Mouse (Mus musculus) erythroblast, adult 5-6 weeks (primary cell): Measurements from ENCODE around the gene D10Wsu102e. TPM values are rescaled to one million over a fixed set of nuclear protein-coding genes. Genes with fewer than 3 reads are reported as not detected.

Experiments used
- ATAC-seq: replicated peaks from 2 replicates; pipeline ENCODE4 v1.8.0; 2016; ENCODE audit warnings: moderate number of reproducible peaks, mild to moderate bottlenecking, moderate TSS enrichment, inconsistent platforms; ENCODE audit not compliant: poor library complexity, low FRiP score, severe bottlenecking
- total RNA-seq, 2 experiments: library from RNA; stranded (forward) in 1 of 2; stranded (reverse) in 1 of 2; fragments of 150-400 nt in 1 of 2; fragments of 200-764, 138-1000 nt in 1 of 2; gene quantifications; 2 replicates each; pipeline versions ENCODE4 v1.2.3 to v1.2.4; 2015 to 2017; ENCODE audit warnings: low replicate concordance in 2 of 2

The D10Wsu102e gene
- total RNA-seq (2015; ENCODE audit: low replicate concordance) (0.19 and 0.21 TPM in 2 replicates), total RNA-seq (2017; ENCODE audit: low replicate concordance) (0.14 and 0.26 TPM in 2 replicates)

DNA sequence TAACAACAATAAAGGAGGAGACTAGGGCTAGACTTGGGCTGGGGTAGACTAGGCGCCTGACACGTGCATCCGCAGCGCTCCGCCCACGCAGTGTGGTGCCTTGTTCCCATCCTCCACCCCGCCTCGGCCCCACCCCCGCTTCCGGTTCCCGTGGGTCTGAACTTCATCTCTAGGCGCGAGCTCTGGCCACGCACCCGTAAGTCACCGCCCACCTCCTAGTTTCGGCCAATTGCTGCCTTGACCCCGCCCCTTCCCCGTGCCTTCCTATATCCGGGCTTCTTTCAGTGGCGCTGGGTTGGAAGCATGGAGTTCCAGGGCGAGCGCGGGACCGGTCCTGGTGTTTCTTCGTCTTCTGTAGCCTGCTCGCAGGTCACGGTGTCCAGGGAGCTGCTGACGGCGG, at the start of gene D10Wsu102e:
Gene D10Wsu102e (plus strand): TSS at position 266 of the 400 bp plus-strand sequence.
- peak; percentile 99 for ATAC-seq

DNA sequence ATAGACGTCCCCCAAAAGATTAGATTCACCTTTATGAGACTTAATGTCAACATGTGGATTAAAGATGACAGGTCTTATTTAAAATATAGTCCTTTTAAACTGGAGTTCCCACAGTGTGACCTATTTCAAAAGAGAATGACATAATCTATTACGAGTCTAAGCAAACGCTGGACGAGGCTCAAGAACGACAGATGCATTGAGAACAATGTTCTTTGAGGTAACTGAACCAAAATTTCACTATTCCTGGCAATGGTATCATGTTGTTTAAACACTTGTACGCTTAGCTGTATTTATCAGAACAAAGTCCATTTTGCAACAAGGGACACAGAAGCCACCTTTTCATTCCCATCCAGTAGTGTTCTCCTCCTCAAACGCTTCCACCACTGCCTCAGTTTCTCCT, 49.7 kb upstream of the D10Wsu102e start:
- no peak for ATAC-seq

DNA sequence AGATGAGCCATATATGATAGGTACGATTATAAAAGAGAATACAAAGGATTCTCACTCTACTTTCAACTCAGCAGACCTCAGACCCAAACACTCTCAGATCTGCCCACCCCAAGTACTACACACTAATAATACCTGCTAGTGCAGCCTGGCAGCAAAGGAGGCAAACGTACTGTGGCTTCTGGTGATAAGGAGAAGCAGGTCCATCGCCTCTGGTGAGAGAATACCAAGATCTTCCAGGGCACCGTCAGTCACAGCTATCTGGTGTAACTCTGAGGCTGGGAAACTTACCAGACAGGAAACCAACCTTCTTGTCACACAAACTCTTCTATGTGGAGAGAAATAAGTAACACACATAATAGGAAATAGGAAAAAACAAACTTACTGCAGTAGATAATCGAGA, 47.0 kb upstream of the D10Wsu102e start:
- no peak for ATAC-seq

DNA sequence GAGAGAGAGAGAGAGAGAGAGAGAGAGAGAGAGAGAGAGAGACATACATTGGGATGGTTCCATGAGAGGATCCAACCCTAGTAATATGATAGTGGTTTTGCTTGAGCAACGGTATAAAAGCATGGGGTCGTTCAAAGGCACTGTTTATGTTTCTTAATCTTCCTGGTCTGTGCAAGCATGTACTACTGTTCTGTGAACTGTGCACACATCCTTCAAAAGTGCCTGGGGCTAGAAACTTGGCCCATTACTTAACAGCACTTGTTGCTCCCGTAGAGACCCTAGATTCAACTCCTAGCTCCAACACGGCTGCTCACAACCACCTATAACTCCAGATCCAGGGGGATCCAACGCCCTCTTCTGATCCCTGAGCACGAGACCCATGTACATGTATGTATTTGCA, 39.6 kb upstream of the D10Wsu102e start:
- no peak for ATAC-seq

DNA sequence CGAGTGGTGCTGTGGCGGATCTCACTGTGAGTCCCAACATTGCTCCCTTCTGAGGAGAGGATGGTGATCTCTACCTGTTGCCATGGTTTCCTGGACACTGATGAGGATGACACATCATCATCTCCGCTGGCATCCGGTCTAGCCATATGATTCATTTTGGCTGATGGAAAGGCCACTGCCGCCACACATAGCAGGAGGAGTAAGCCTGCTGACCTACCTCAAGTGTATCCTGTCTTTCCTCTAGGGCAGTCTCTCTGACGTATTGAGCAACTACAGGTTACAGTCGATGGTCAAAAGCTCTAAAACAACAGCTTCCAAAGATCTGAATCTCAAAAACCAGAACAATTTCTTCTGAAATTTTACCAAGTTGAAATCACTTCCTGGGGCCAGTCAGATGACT, 39.2 kb upstream of the D10Wsu102e start:
- no peak for ATAC-seq

DNA sequence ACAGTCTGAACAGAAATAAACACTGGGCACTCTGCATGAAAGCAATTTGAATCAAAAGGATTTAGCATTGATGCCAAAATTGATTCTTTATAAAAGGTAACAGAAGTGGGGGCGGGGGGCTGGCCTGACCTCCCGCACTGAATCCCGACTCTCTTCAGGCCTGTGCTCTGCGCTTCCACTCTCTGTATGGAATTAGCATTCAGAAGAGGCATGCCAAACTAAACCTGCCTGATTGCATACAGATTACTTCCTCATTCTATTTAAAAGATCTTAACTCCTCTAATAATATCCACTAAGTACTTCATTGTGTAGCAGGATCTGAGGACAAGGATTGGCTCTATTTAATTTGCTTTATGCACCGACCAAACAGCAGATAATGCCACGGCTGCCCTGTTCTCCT, 38.5 kb upstream of the D10Wsu102e start:
- no peak for ATAC-seq

DNA sequence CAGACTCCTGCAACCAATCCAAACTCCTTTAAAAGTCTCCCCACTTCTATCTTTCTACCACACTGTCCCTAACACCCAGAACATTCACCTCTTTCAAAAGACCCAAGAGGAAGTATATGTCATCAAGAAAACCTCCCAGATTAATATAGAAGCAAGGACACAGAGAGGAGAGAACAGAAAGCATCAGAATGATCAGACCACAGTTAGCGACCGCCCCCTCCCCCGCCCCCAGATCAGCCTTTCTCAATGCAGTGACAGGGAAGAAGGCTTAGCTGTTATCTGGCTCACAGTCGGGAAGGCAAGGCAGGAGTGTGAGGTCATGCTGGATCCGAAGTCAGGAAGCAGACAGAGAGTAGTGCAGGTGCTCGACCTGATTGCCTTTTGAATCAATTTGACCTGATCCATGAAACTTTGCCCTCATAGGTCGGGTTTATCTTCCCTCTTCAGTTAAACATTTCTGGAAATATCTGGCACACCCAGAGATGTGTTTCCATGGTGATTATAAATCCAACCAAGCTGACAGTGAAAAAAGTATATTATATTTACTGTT, 37.4 kb upstream of the D10Wsu102e start:
- no peak for ATAC-seq

DNA sequence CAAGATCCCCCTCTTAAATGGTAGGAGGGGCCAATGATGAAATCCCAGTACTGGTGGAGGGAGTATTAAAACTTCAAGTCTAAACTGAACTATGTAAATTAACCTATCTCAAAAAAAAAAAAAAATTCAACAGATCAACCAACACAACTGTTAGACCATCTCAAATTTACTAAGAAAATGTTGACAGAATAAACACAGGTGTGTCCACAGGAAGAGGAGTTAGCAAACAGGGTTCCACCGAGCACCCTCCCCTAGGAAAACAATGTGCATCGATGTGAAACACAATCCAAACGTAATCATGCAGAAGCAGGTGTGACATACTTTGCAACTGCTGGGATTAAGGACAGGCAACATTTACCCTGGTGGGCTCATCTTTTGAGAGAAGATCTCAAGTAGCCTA, 35.1 kb upstream of the D10Wsu102e start:
- no peak for ATAC-seq

DNA sequence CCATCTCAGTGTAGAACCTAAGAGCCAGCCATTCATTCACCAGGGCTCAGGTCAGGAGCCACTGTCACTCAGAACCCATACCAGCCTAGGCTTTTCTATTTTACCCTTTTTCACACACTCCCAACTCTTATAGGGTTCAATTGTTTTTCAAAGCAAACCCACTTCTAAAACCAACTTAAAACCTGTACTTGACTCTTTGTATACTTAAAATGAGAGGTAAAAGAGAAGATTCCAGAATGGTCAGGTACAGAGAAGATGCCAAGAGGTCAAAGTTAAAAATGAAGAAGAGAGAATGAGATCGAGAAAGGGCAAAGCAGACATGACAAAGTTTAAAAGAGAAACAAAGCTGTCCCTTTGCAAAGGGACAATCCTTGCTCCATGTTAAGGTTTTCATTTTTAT, 34.1 kb upstream of the D10Wsu102e start:
- ATAC-seq = no peak

DNA sequence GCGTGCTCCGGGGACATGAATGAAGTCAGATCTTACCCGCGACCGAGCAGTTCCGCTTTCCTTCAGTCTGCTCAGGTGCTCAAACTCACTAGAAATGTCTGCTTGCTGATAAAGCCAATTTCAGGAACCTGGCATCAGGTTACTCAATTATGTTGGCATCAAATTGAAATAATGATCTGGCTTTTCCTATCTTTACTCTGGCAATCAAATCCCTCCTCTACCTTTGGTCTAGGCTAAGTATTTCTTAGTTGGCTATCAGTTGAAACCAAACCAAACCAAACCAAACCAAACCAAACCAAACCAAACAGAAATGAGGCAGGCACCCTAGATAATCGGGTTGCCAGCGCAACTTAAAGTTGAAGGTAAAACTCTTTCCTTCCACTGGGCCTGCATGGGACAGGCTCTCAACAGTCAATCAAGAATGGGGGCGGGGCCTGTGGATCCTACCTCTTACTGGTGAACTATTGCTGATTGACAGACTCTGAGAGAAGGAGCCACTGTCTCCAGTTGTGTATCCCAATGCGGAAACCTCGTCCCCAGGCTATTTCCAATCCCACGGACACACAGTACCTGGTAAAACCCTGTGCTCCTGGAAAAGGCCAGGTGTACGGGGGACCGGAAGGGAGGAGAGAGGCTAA, 33.3 kb upstream of the D10Wsu102e start:
- no peak for ATAC-seq

DNA sequence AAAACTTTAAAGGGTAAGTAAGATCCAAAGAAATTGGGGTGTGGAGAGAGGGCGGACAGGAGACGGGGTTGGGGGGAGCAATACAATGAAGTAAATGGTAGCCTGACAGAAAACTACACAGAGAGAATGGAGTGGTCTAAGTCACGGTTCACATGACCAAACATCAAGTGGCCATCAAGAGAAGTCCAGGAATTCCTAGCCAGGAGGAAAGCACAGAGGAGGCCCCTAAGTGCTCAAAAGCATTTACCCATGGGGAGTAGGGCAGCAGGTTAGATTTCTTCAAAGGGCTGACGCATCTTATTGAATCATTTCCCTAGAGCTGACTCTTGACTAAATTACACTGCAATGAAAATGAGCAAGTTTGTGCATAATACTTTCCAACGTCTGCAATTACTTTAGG, 31.2 kb upstream of the D10Wsu102e start:
- ATAC-seq = no peak

DNA sequence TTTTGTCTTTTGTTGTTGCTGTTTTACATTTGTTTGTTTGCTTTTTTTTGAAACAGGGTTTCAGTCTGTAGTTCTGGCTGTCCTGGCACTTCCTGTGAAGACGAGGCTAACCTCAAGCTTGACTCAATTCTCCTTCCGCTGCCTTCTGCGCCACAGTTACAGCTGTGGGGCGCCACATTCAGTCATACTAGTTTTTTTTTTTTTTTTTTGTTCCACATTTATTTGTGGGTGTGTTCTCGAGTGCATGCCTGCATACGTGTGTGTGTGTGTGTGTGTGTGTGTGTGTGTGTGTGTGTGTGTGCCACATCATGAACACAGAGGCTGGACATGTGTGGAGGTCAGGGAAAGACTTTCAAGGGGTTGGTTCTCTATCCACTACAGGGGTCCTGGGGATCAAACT, 29.7 kb upstream of the D10Wsu102e start:
- ATAC-seq = no peak

DNA sequence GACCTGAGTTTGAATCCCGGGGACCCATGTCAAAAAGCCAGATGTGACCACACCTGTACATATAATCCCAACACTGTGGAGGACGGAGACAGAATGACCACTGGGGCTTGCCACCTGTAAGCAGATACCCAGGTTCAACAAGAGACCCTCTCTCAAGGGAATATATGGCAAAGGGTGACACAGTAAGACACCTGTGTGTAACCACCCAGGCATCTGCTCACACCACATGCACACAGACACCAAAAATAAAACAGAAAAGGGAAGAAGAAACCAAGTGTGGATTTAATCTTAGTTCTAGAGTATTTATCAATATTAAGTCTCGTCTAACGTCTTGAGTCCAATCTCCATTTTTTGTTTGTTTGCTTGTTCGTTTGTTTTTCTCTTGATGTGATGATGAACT, 28.2 kb upstream of the D10Wsu102e start:
- ATAC-seq = no peak

DNA sequence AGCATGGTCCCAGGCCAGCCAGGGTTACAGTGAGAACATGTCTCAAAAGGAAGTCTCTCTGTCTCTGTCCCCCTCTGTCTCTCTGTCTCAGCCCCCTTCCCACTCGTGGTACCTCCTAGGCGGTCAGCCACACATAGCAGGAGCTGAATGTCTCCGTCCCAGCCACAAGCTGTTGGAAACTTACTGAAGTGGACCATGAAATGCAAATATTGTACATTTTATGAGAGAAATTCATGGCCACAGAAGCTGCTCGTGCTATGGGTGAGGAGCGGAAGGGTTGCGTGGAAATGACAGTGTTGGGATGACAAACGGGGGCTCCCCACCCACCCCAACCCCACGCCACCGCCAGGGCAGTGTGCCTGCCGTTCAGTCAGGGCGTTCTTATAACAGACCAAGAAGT, 27.4 kb upstream of the D10Wsu102e start:
- no peak for ATAC-seq

DNA sequence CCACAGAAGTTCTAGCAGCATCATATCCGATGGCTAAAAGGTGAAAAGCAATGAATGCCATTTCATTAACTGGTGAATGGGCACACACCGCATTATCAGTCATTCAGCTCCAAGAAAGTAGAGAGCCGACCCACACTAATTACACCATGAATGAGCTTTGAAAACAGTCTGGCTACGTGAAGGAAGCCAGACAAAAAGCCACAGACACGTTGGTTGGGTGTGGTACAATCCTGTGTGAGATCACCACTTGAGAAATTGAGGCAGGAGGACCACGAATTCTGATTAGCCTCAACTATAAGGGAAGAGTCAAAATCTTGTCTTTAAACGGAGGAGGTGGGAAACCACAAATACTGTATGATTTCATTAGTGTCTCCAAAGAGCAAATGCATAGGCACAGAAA, 23.7 kb upstream of the D10Wsu102e start:
- no peak for ATAC-seq

DNA sequence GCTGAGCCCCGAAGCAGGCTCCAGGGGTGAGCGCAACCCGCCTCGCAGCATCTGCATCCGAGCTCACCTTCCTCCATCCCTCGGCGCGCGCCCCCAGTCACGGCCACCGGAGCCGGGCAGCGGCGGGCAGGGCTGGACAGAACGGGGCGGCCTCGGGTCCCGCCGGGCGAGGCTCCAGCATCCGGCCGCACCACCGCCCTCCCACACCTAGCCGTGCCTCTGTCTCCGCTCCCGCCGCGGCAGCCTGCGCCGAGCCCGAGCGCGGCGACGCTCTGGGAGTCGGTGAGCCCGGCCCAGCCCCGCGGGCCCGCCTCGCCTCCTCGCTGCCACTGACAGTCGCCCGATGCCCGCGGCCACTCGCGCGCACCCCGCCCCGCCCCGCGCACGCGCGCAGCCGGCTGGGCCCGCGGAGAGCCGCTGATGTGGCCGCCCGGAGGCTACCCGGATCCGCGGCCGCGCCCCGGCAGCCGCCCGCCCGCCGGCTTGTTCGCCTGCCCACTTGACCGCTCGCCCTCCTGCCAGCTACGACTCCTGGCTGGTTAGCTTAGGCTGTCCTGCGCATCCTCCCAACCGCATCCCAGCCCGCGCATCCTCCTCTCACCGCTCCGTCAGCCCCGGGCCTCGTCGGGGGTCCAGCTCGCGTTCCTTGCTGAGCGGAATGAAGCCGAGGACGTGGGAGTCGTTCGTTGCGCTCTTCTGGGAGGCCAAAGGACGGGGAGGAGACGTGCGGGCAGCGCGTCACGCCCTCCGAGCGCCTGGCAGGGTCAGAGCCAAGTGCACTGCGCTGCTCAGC, 22.7 kb upstream of the D10Wsu102e start, which contains the start of gene Slc41a2:
Gene Slc41a2 (minus strand): TSS at position 724 of the 793 bp plus-strand sequence.
- ATAC-seq = no peak

DNA sequence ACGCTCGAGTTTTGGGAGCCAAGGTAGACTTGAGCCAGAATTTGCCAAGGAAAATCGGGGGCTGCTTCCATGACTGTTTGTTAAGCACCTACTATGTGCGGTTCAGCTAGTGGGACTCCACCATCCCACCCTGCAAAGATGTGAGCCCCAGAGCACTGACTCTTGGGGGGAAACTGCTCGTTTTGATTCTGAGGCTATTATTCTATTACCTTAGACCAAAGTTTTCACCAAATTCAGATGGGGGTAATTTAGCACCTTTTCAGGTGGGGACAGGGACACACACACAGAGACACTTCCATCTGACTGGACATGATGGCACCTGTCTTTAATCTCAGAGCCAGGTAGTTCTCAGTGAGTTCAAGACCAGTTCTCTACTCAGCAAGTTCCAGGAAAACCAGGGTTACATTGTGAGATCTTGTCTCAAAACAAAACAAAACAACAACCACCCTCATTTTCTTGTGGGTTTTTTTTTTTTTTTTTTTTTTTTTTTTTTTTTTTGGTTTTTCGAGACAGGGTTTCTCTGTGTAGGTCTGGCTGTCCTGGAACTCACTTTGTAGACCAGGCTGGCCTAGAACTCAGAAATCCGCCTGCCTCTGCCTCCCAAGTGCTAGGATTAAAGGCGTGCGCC, 21.9 kb upstream of the D10Wsu102e start:
- ATAC-seq = no peak

DNA sequence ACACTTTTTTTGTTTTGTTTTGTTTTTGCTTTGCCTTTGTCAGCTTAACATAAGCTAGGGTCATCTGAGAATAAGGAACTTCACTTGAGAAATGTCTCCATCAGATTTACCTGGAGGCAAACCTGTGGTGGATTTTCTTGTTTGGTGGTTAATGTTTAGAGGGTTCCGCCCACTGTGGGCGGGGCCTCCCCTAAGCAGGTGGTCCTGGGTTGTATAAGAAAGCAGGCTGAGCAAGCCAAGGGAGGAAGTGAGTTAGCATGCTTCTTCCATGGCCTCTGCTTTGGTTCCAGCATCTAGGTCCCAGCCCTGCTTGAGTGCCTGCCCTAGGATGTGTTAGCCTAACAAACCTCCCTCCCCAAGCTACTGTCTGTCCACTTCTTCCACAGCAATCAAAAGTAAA, 18.8 kb upstream of the D10Wsu102e start:
- ATAC-seq = no peak

DNA sequence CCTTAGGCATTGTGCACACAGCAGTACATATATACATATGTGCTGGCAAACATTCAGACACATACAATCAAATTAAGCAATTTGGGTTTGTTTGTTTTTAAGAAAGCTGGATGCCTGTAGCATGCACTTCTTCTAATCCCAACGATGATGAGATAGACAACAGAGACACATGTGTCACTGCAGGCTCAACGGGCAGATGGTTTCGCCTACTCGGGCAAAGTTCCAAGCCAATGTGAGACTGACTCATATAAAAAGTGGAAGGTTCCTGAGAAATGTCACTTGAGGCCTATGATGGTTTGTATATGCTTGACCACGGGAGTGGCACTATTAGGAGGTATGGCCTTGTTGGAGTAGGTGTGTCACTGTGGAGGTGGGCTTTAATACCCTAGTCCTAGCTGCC, 16.9 kb upstream of the D10Wsu102e start:
- no peak for ATAC-seq

DNA sequence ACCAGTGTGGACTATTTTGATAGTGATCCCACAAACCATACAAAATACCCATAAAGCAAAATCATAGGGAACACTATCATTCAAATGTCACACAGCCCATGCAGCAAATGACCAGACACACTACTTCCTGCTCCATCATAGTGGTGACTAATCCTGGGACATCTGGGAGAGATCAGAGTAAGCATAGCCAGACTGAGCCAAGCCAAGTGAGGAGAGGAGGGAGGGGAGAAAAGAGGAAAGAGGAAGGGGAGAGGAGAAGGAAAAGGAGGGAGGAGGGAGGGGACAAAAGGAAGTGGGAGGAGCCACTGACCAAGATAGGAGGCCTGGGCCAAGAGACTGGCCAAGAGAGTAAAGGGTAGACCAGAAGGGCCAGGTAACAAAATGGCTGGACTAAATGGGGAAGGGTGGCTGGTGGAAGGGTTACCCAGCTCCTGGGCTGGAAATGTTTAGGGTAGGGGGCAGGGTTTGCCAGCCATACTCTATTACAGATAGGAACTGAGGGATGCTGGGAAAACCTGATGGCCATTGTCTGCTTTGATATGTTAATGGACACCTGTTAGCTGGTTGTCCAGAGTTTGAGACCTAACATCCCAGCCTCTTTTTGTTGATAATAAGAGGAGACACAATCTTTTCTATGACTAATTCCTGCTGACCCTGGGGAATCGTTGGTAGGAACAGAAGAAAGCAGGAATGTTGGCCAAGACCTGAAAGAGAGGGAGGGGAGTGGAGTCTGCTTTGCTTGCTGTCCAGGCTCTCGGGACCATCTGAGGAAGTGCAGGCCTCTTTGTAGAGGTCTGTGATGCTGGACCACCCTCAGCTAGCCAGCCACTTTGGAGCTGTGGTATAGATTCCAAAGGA, 16.0 kb upstream of the D10Wsu102e start:
- no peak for ATAC-seq
